Mouse (Mus musculus): ENCODE measurements at regions not wholly inside any gene's neighbourhood (a gene's known extent, or its start where the extent isn't known, plus 50 kb on each side); places are given as distances from the start of the nearest gene placed in this dataset.

GRCm38 (mm10) chr2:148133811-148134210 lies 87.0 kb upstream of the Foxa2 start:
- Histone ChIP-seq H3K27ac (ENCODE audit: control insufficient read depth, low read depth, low read length) (no peak overlapping the region), H3K36me3 (ENCODE audit: control insufficient read depth in 1 of 2, insufficient read depth in 2 of 2, low read length in 2 of 2) (no peaks in the 10 kb centered on the region), H3K4me3 (ENCODE audit: control insufficient read depth in 1 of 2, insufficient read depth in 1 of 2, low read depth in 2 of 2, low read length in 2 of 2) (no peak overlapping the region), H3K4me1 (ENCODE audit: control insufficient read depth in 1 of 2, insufficient read depth in 2 of 2, low read length in 2 of 2) (no peaks in the 10 kb centered on the region), H3K9me3 (replicated peaks; ENCODE audit: insufficient read depth, low read length) (no peaks in the 10 kb centered on the region), H3K27me3 (ENCODE audit: control insufficient read depth in 1 of 2, insufficient read depth in 2 of 2, low read length in 2 of 2) (no peaks in the 10 kb centered on the region), H3K9ac (ENCODE audit: control insufficient read depth, low read depth, low read length, poor library complexity, severe bottlenecking) (no peak overlapping the region), H3K79me2 (ENCODE audit: control insufficient read depth, insufficient read depth, low read length, poor library complexity) (no peaks in the 10 kb centered on the region)
- TF ChIP-seq MXI1 (IDR thresholded peaks at IDR 0.05; ENCODE audit: low read depth, low read length), result no peak
- TF ChIP-seq SMC3 (IDR thresholded peaks at IDR 0.05; ENCODE audit: low read depth, low read length), result no peak
- TF ChIP-seq TBP (IDR thresholded peaks at IDR 0.05; ENCODE audit: low read depth, low read length), result no peak
- no peak for TF ChIP-seq MEF2A (IDR thresholded peaks at IDR 0.05; ENCODE audit: extremely low read depth, insufficient replicate concordance, low read depth, low read length, poor library complexity, severe bottlenecking)
- TF ChIP-seq GABPA (IDR thresholded peaks at IDR 0.05; ENCODE audit: low read depth, low read length), result no peak
- TF ChIP-seq SIN3A (IDR thresholded peaks at IDR 0.05; ENCODE audit: low read length), result no peak
- no peak for TF ChIP-seq RCOR1 (IDR thresholded peaks at IDR 0.05; ENCODE audit: low read depth, low read length)
- TF ChIP-seq MAX (IDR thresholded peaks at IDR 0.05; ENCODE audit: low read length), result no peak
- TF ChIP-seq MAZ (IDR thresholded peaks at IDR 0.05; ENCODE audit: low read depth, low read length), result no peak
- no peak for TF ChIP-seq ZC3H11A (IDR thresholded peaks at IDR 0.05; ENCODE audit: low read depth, low read length)
- TF ChIP-seq BHLHE40 (IDR thresholded peaks at IDR 0.05; ENCODE audit: borderline replicate concordance, low read depth, low read length), result no peak
- no peak for TF ChIP-seq MAFK (IDR thresholded peaks at IDR 0.05; ENCODE audit: borderline replicate concordance, low read depth, low read length)
- no peak for TF ChIP-seq USF1 (IDR thresholded peaks at IDR 0.05; ENCODE audit: low read depth, low read length)
- TF ChIP-seq POLR2A (IDR thresholded peaks at IDR 0.05; ENCODE audit: control insufficient read depth in 1 of 2, insufficient read depth in 1 of 2, low read depth in 1 of 2, low read length in 2 of 2, poor library complexity in 1 of 2), result no peak
- TF ChIP-seq CHD2 (IDR thresholded peaks at IDR 0.05; ENCODE audit: low read length), result no peak
- TF ChIP-seq TAL1 (IDR thresholded peaks at IDR 0.05; ENCODE audit: low read length), result no peak
- no peak for DNase-seq (ENCODE audit: low read depth, low spot score)

DNA sequence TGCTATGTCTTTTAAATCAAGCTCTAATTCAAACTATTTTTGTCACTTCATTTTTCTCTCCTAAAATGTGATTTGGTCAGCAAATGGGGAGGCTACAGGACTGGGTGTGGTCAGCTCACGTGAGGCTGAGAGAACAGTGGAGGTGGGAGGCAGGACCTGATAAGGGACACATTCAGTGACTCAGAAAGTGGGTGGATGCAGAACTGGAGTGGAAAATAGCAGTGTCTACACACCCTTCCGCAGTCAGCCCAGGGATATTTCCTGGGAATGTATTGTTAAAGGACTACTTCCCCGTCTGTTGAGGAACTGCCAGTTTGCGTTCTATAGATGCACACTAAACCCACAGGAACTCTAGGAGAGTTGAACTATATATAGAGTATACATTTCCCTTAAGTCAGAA lies 95.2 kb upstream of the Foxa2 start:
- no peaks in the 10 kb centered on the region for H3K9me3 ChIP-seq (replicated peaks; ENCODE audit: insufficient read depth, low read length)
- no peak for DNase-seq (ENCODE audit: low read depth, low spot score)
- no peak for TF ChIP-seq ZNF384 (IDR thresholded peaks at IDR 0.05; ENCODE audit: low read depth, low read length)
- no peak for TF ChIP-seq BHLHE40 (IDR thresholded peaks at IDR 0.05; ENCODE audit: borderline replicate concordance, low read depth, low read length)
- TF ChIP-seq RCOR1 (IDR thresholded peaks at IDR 0.05; ENCODE audit: low read depth, low read length), result no peak
- no peak for TF ChIP-seq JUND (IDR thresholded peaks at IDR 0.05; ENCODE audit: low read depth, low read length)
- no peak for TF ChIP-seq MXI1 (IDR thresholded peaks at IDR 0.05; ENCODE audit: low read depth, low read length)
- TF ChIP-seq MAFK (IDR thresholded peaks at IDR 0.05; ENCODE audit: borderline replicate concordance, low read depth, low read length), result no peak
- TF ChIP-seq MEF2A (IDR thresholded peaks at IDR 0.05; ENCODE audit: extremely low read depth, insufficient replicate concordance, low read depth, low read length, poor library complexity, severe bottlenecking), result no peak
- no peak for TF ChIP-seq NELFE (IDR thresholded peaks at IDR 0.05; ENCODE audit: low read depth, low read length)
- TF ChIP-seq GATA1 (IDR thresholded peaks at IDR 0.05; ENCODE audit: low read depth, low read length), result no peak
- TF ChIP-seq MYB (IDR thresholded peaks at IDR 0.05; ENCODE audit: low read depth, low read length), result no peak
- H3K27ac ChIP-seq (ENCODE audit: control insufficient read depth, low read depth, low read length), result no peak overlapping the region
- H3K9ac ChIP-seq (ENCODE audit: control insufficient read depth, low read depth, low read length, poor library complexity, severe bottlenecking), result no peak overlapping the region
- no peaks in the 10 kb centered on the region for H3K4me1 ChIP-seq (ENCODE audit: control insufficient read depth in 1 of 2, insufficient read depth in 2 of 2, low read length in 2 of 2)
- no peaks in the 10 kb centered on the region for H3K27me3 ChIP-seq (ENCODE audit: control insufficient read depth in 1 of 2, insufficient read depth in 2 of 2, low read length in 2 of 2)
- no peak overlapping the region for H3K4me3 ChIP-seq (ENCODE audit: control insufficient read depth in 1 of 2, insufficient read depth in 1 of 2, low read depth in 2 of 2, low read length in 2 of 2)
- H3K36me3 ChIP-seq (ENCODE audit: control insufficient read depth in 1 of 2, insufficient read depth in 2 of 2, low read length in 2 of 2), result no peaks in the 10 kb centered on the region
- H3K79me2 ChIP-seq (ENCODE audit: control insufficient read depth, insufficient read depth, low read length, poor library complexity), result no peaks in the 10 kb centered on the region
